Comparison of ENCODE assay signal across 14 mouse cellular contexts in the genomic region with DNA sequence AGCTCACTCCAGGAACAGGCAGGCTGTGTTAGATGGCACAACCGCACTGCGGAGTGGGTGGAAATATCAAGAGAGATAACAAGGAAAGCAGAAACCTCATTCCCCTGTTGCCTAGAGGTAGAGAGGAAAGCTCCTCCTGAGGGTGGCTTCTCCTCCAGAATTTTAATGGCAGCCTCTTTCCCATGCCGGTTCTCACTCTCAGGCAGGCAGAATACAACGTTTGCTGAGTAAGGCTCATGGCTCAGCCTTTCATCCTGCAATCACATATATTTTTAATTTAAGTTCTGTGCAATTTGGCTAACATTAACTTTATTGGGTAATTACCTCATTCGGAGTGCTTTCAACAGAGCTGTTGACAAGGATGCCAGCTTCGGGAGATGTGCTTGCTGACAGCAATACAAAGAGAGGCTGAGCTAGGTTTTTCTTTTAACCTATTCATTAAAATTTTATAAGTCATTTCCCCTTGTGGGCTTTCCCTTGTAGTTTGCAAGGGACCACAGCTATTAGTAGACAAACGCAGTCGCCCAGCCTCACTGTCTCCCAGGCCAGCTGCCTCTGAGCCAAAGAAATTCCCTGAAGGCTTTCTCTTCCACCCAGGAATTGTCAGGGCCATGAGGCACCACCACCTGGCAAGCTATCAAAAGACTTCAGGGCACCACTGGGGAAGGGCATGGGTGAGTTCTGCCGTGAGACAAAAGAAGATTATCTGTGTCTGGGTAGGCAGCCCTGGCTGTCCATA.
A peak's percentile ranks its signal among the peaks of the same experiment; 100 is the strongest.
DNase-seq lines count a peak whose midpoint lies in the region; ATAC-seq and TF ChIP-seq lines count a peak whose summit lies in the region.
"Had no signal": no experiment of that assay in that cellular context is flagged by ENCODE, and none has a peak within 500 bp of the region (broad histone marks: within the 10 kb centered on the region; RNA-seq: fewer than 3 reads in every experiment).

No protein-coding gene starts in this region.

- CTCF ChIA-PET in Patski (lab: Charles Lee), result interaction anchor here (1.5 kb wide), 1 partner anchor 8 kb away, joined by 4 read pairs; no protein-coding TSS in a partner anchor

- no peaks in the 10 kb centered on the region for H3K36me3 ChIP-seq in forebrain, embryonic 14.5 days (ENCODE audit: control insufficient read depth, insufficient read depth, low read length)
- no peaks in the 10 kb centered on the region for H3K36me3 ChIP-seq in forebrain, embryonic 10.5 days (replicated peaks)
- H3K36me3 ChIP-seq in forebrain, postnatal 0 days (ENCODE audit: insufficient read depth), result no peaks in the 10 kb centered on the region
- no peaks in the 10 kb centered on the region for H3K36me3 ChIP-seq in midbrain, embryonic 15.5 days (replicated peaks)
- H3K36me3 ChIP-seq in stomach, postnatal 0 days (ENCODE audit: control insufficient read depth, insufficient read depth, low read length), result no peaks in the 10 kb centered on the region
- H3K36me3 ChIP-seq: liver, embryonic 12.5 days had no signal

- H3K27ac ChIP-seq in forebrain, embryonic 14.5 days (ENCODE audit: low read depth, low read length), result no peak overlapping the region
- no peak overlapping the region for H3K27ac ChIP-seq in forebrain, embryonic 10.5 days
- H3K27ac ChIP-seq in forebrain, postnatal 0 days (ENCODE audit: low read depth, low read length), result no peak overlapping the region
- peak overlapping the region; percentile 65 for H3K27ac ChIP-seq in midbrain, embryonic 15.5 days
- H3K27ac ChIP-seq in stomach, postnatal 0 days (replicated peaks), result no peak overlapping the region
- H3K27ac ChIP-seq: heart, adult 2 months; liver, embryonic 12.5 days had no signal

- 50% methylated on average over 9 of the region's 9 CpGs for WGBS in forebrain, embryonic 14.5 days
- WGBS in forebrain, embryonic 10.5 days, result 88% methylated on average over 9 of the region's 9 CpGs
- 39% methylated on average over 9 of the region's 9 CpGs for WGBS in forebrain, postnatal 0 days
- 29% methylated on average over 9 of the region's 9 CpGs for WGBS in midbrain, embryonic 15.5 days
- WGBS in stomach, postnatal 0 days, result 83% methylated on average over 9 of the region's 9 CpGs

- in situ Hi-C loops in Patski (cut with MboI; ENCODE audit: low pct_unique_long_range_greater_than_20kb), result no loop called here

- no peak overlapping the region for H3K4me2 ChIP-seq in forebrain, embryonic 14.5 days (ENCODE audit: low read length)
- no peak overlapping the region for H3K4me2 ChIP-seq in forebrain, postnatal 0 days (ENCODE audit: low read depth)
- no peak overlapping the region for H3K4me2 ChIP-seq in midbrain, embryonic 15.5 days
- H3K4me2 ChIP-seq in stomach, postnatal 0 days (replicated peaks; ENCODE audit: low read depth), result no peak overlapping the region
- H3K4me2 ChIP-seq: liver, embryonic 12.5 days had no signal

- H3K4me3 ChIP-seq in forebrain, embryonic 14.5 days (ENCODE audit: low read depth, low read length), result no peak overlapping the region
- no peak overlapping the region for H3K4me3 ChIP-seq in forebrain, embryonic 10.5 days
- no peak overlapping the region for H3K4me3 ChIP-seq in forebrain, postnatal 0 days (ENCODE audit: low read depth, low read length)
- no peak overlapping the region for H3K4me3 ChIP-seq in midbrain, embryonic 15.5 days
- H3K4me3 ChIP-seq in stomach, postnatal 0 days (ENCODE audit: low read depth, low read length), result no peak overlapping the region
- H3K4me3 ChIP-seq: heart, adult 2 months; liver, embryonic 12.5 days; myocyte had no signal

- H3K9ac ChIP-seq in forebrain, embryonic 14.5 days (ENCODE audit: low read length), result no peak overlapping the region
- H3K9ac ChIP-seq in forebrain, postnatal 0 days, result no peak overlapping the region
- no peak overlapping the region for H3K9ac ChIP-seq in midbrain, embryonic 15.5 days
- no peak overlapping the region for H3K9ac ChIP-seq in stomach, postnatal 0 days (ENCODE audit: low read length)
- H3K9ac ChIP-seq: liver, embryonic 12.5 days had no signal

- no peak for TF ChIP-seq EP300 in stomach, postnatal 0 days (optimal IDR thresholded peaks at IDR 0.05)

- H3K4me1 ChIP-seq in forebrain, embryonic 14.5 days (ENCODE audit: control insufficient read depth, insufficient read depth, low read length), result peaks cover 3% of the 10 kb centered on the region; the same call in 1 of the 2 replicates
- H3K4me1 ChIP-seq in forebrain, embryonic 10.5 days, result 0 out of 2 replicates have a peak, but pooled peaks cover 5% of the 10 kb centered on the region
- H3K4me1 ChIP-seq in forebrain, postnatal 0 days (ENCODE audit: insufficient read depth), result 0 out of 2 replicates have a peak, but pooled peaks cover 7% of the 10 kb centered on the region
- H3K4me1 ChIP-seq in midbrain, embryonic 15.5 days, result peaks cover 9% of the 10 kb centered on the region; the same call in 1 of the 2 replicates
- no peaks in the 10 kb centered on the region for H3K4me1 ChIP-seq in stomach, postnatal 0 days (replicated peaks; ENCODE audit: control insufficient read depth, insufficient read depth)
- H3K4me1 ChIP-seq: liver, embryonic 12.5 days had no signal

- no peak for TF ChIP-seq CTCF in Patski (IDR thresholded peaks at IDR 0.05)
- no peak for TF ChIP-seq CTCF in forebrain, postnatal 0 days (IDR thresholded peaks at IDR 0.05; ENCODE audit: low read depth)
- no peak for TF ChIP-seq CTCF in stomach, postnatal 0 days (IDR thresholded peaks at IDR 0.05; ENCODE audit: low read depth)

- H3K9me3 ChIP-seq in forebrain, embryonic 14.5 days (replicated peaks; ENCODE audit: control insufficient read depth, low read length), result no peaks in the 10 kb centered on the region
- H3K9me3 ChIP-seq in forebrain, embryonic 10.5 days, result no peaks in the 10 kb centered on the region
- H3K9me3 ChIP-seq in forebrain, postnatal 0 days (ENCODE audit: low read length), result no peaks in the 10 kb centered on the region
- no peaks in the 10 kb centered on the region for H3K9me3 ChIP-seq in midbrain, embryonic 15.5 days
- H3K9me3 ChIP-seq in stomach, postnatal 0 days (ENCODE audit: control insufficient read depth, low read length), result no peaks in the 10 kb centered on the region
- H3K9me3 ChIP-seq: liver, embryonic 12.5 days had no signal

- peak; percentile 45 for DNase-seq in forebrain, embryonic 14.5 days (ENCODE audit: low spot score)
- DNase-seq in forebrain, embryonic 10.5 days (ENCODE audit: extremely low spot score, low spot score), result no peak
- DNase-seq in Patski (ENCODE audit: low read depth, low spot score), result peak; percentile 22
- DNase-seq in forebrain, postnatal 0 days, result no peak
- DNase-seq in lung, postnatal 10 days, result no peak
- DNase-seq in stomach, postnatal 0 days (ENCODE audit: low spot score), result no peak
- DNase-seq in heart, postnatal 4 days, result no peak
- DNase-seq: cerebellum, adult 11 months; heart, adult 2 months; kidney, postnatal 10 days; lung, postnatal 14 days had no signal

- peak; percentile 46; the same call in 1 of the 2 replicates for ATAC-seq in forebrain, embryonic 14.5 days
- ATAC-seq in Patski, result peak; percentile 51
- peak; percentile 66 for ATAC-seq in forebrain, postnatal 0 days
- ATAC-seq in midbrain, embryonic 15.5 days (replicated peaks), result peak; percentile 82
- ATAC-seq in stomach, postnatal 0 days (ENCODE audit: low FRiP score, low TSS enrichment), result no peak
- ATAC-seq: liver, embryonic 12.5 days had no signal

- H3K27me3 ChIP-seq in forebrain, embryonic 14.5 days (replicated peaks; ENCODE audit: control insufficient read depth, insufficient read depth, low read length), result no peaks in the 10 kb centered on the region
- no peaks in the 10 kb centered on the region for H3K27me3 ChIP-seq in forebrain, embryonic 10.5 days (ENCODE audit: poor library complexity, severe bottlenecking)
- H3K27me3 ChIP-seq in Patski, result no peaks in the 10 kb centered on the region
- H3K27me3 ChIP-seq in forebrain, postnatal 0 days (ENCODE audit: insufficient read depth, low read length), result no peaks in the 10 kb centered on the region
- no peaks in the 10 kb centered on the region for H3K27me3 ChIP-seq in midbrain, embryonic 15.5 days (replicated peaks)
- H3K27me3 ChIP-seq in stomach, postnatal 0 days (ENCODE audit: control insufficient read depth, insufficient read depth, low read length), result no peaks in the 10 kb centered on the region
- H3K27me3 ChIP-seq: liver, embryonic 12.5 days had no signal

- POLR2A ChIA-PET in Patski (lab: Charles Lee), result interaction anchor here (0.6 kb wide), 1 partner anchor 11 kb away, joined by 4 read pairs; no protein-coding TSS in a partner anchor

Comparison
In these comparisons a context has a peak if more than half of its experiments do, and no peak if none do; other contexts are left out.
1. DNase-seq: peak in forebrain, embryonic 14.5 days (single experiment) and Patski (single experiment); none in forebrain, embryonic 10.5 days (single experiment), forebrain, postnatal 0 days (single experiment), lung, postnatal 10 days (single experiment), stomach, postnatal 0 days (single experiment) and heart, postnatal 4 days (single experiment).